Mouse (Mus musculus): ENCODE measurements at regions not wholly inside any gene's neighbourhood (a gene's known extent, or its start where the extent isn't known, plus 50 kb on each side); places are given as distances from the start of the nearest gene placed in this dataset.

DNA sequence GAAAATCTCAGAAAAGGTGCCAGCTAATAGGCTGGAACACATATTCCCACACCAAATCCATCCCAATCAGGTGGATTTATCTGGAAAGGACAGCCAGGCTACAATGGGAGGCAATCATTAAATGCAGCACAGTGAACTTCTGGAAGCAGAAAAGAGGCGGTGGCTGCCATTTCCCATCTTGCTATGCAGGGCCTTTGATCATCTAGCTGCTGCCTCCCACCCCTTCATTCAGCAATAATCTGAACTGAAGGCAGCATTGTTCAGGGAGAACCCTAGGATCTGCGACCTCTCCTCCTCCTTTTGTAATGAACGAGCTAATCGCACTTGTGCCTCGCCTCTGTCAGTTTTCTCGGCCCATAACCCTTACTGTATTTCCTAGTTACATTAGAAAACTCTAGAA is 413.9 kb downstream of the Meis1 start:
- H3K27me3 ChIP-seq (ENCODE audit: control insufficient read depth, insufficient read depth, low read length): no peaks in the 10 kb centered on the region
- H3K27ac ChIP-seq (ENCODE audit: insufficient read depth, low read depth, low read length): no peak overlapping the region
- H3K4me1 ChIP-seq (ENCODE audit: control insufficient read depth, insufficient read depth, insufficient read length, low read length): no peaks in the 10 kb centered on the region
- no peak for TF ChIP-seq CTCF (IDR thresholded peaks at IDR 0.05; ENCODE audit: extremely low read depth, insufficient read length, insufficient replicate concordance, low read depth, low read length)
- TF ChIP-seq POLR2A (IDR thresholded peaks at IDR 0.05; ENCODE audit: low read depth, low read length): no peak
- WGBS: 73% methylated on average over 6 of the region's 6 CpGs
- no peaks in the 10 kb centered on the region for H3K36me3 ChIP-seq (ENCODE audit: control insufficient read depth, insufficient read depth, low read length)
- no peak overlapping the region for H3K4me3 ChIP-seq (ENCODE audit: low read depth, low read length)

DNA sequence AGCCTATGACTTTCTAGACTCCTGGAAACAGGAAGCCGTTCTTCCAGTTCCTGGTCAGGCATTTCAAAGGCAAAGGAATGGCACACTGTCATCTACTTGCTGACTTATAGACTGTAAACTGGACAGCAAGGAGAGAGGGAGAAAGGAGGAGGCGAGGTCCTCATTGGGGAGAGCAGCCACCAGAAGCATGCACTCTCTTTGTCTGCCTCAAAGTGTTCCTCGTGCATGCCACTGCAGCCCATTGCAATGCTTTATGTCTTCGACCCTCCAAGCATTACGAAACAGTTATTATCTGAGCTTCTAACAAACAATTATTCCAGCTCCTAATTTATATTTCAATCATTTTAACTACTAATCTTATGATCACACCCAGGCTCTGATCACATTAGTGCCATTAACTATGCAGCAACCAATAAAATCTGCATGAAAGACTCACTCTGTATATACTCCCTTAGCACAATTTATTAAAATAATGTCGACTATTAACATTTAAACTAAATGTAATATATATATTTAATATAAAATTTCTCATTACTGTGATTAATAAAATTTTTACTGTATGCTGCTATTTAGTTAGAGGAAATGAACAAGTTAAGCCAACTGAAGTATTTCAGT is 417.1 kb downstream of the Meis1 start:
- Histone ChIP-seq H3K4me1 (ENCODE audit: control insufficient read depth, insufficient read depth, insufficient read length, low read length) (no peaks in the 10 kb centered on the region), H3K27ac (ENCODE audit: insufficient read depth, low read depth, low read length) (no peak overlapping the region), H3K27me3 (ENCODE audit: control insufficient read depth, insufficient read depth, low read length) (no peaks in the 10 kb centered on the region), H3K36me3 (ENCODE audit: control insufficient read depth, insufficient read depth, low read length) (no peaks in the 10 kb centered on the region), H3K4me3 (ENCODE audit: low read depth, low read length) (no peak overlapping the region)
- TF ChIP-seq CTCF (IDR thresholded peaks at IDR 0.05; ENCODE audit: extremely low read depth, insufficient read length, insufficient replicate concordance, low read depth, low read length) (no peak), POLR2A (IDR thresholded peaks at IDR 0.05; ENCODE audit: low read depth, low read length) (no peak)
- 77% methylated on average over 6 of the region's 6 CpGs for WGBS

DNA sequence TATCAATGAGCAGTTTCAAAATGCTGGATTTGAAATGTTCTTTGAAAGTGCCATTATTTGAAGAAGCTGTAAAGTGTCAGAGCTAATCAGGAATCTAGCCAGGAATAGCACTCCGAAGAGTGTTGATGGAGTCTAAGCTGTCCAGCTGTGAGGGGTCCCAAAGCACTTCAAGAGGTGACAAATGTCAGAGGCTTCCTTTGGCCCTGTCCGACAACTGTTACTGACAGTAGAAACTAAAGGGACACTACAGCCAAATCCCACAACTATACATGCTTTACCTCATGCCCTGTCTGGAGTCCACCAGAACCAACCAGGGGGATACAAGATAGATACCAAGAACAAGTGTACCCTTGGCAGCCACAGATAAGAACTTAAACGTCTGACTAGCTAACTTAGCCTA is 420.4 kb downstream of the Meis1 start:
- Histone ChIP-seq H3K36me3 (ENCODE audit: control insufficient read depth, insufficient read depth, low read length) (no peaks in the 10 kb centered on the region), H3K27ac (ENCODE audit: insufficient read depth, low read depth, low read length) (no peak overlapping the region)
- WGBS: 76% methylated on average over 3 of the region's 3 CpGs

DNA sequence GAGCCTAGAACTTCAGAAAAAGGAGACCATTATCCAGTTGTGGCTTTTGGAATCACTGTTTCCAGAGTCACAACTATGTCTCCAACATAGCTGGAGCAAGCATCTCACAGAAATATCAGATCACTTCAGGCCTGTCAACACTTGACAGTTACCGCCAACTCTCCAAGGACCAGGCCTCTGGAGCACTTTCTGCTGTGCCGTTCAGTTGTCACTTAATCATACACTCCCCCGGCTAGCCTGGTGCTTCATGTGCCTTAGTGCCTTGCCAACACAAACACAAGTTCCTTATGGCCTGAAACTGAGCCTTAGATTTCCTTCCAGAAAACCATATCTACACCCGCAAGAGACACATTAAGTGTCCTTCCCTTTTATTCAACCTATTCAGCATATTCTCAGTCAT is 421.8 kb downstream of the Meis1 start:
- no peaks in the 10 kb centered on the region for H3K36me3 ChIP-seq (ENCODE audit: control insufficient read depth, insufficient read depth, low read length)
- no peaks in the 10 kb centered on the region for H3K4me1 ChIP-seq (ENCODE audit: control insufficient read depth, insufficient read depth, insufficient read length, low read length)
- WGBS: 83% methylated on average over 4 of the region's 4 CpGs
- H3K27ac ChIP-seq (ENCODE audit: insufficient read depth, low read depth, low read length): no peak overlapping the region
- H3K4me3 ChIP-seq (ENCODE audit: low read depth, low read length): no peak overlapping the region
- H3K27me3 ChIP-seq (ENCODE audit: control insufficient read depth, insufficient read depth, low read length): no peaks in the 10 kb centered on the region
- TF ChIP-seq CTCF (IDR thresholded peaks at IDR 0.05; ENCODE audit: extremely low read depth, insufficient read length, insufficient replicate concordance, low read depth, low read length): no peak
- no peak for TF ChIP-seq POLR2A (IDR thresholded peaks at IDR 0.05; ENCODE audit: low read depth, low read length)

More for the DNA sequence above, 420.4 kb downstream of the Meis1 start:
- Histone ChIP-seq H3K27me3 (ENCODE audit: control insufficient read depth, insufficient read depth, low read length) (no peaks in the 10 kb centered on the region), H3K4me3 (ENCODE audit: low read depth, low read length) (no peak overlapping the region), H3K4me1 (ENCODE audit: control insufficient read depth, insufficient read depth, insufficient read length, low read length) (no peaks in the 10 kb centered on the region)
- TF ChIP-seq POLR2A (IDR thresholded peaks at IDR 0.05; ENCODE audit: low read depth, low read length) (no peak), CTCF (IDR thresholded peaks at IDR 0.05; ENCODE audit: extremely low read depth, insufficient read length, insufficient replicate concordance, low read depth, low read length) (no peak)

DNA sequence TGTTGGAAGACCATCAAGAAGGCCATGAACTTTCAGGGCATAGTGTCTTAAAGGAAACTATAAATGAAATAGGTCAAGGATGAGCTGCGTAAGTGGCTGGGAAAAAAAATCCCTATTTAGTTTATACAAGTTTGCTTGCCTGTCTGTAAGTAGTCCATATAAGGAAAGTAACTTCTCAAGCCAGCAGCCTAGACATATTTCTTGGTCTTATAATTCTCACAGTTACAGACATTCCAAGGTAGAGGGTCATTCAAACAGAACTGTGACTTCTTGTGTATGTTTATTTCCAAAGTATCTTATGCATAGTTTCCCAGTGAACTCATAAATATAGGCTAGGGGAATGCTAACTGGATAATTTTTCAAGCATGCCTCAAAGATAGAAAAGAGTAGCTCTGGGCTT is 428.3 kb downstream of the Meis1 start:
- Histone ChIP-seq H3K4me3 (ENCODE audit: low read depth, low read length) (no peak overlapping the region), H3K36me3 (ENCODE audit: control insufficient read depth, insufficient read depth, low read length) (no peaks in the 10 kb centered on the region), H3K27ac (ENCODE audit: insufficient read depth, low read depth, low read length) (no peak overlapping the region), H3K4me1 (ENCODE audit: control insufficient read depth, insufficient read depth, insufficient read length, low read length) (no peaks in the 10 kb centered on the region), H3K27me3 (ENCODE audit: control insufficient read depth, insufficient read depth, low read length) (no peaks in the 10 kb centered on the region)
- 80% methylated on average over 1 of the region's 1 CpGs for WGBS
- TF ChIP-seq POLR2A (IDR thresholded peaks at IDR 0.05; ENCODE audit: low read depth, low read length) (no peak), CTCF (IDR thresholded peaks at IDR 0.05; ENCODE audit: extremely low read depth, insufficient read length, insufficient replicate concordance, low read depth, low read length) (no peak)

DNA sequence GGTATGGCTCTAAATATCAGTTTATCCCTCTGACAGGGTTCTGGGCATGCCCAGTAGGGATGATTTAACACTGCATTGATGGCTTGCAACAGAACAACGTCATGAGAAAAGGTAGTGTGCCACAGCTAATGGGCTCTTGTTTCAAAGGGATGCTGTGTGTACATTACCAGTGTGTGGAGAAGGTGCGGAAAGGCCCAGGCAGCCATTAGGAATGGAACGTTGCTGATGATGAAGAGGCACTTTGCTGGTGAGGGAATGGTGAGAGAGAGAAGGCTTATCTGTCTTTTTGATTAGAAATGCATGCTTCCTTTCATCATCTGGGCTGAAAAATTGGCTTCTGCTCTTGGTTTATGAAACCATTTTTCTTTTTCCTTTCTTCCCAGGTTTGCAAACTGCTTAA is 432.3 kb downstream of the Meis1 start:
- 71% methylated on average over 3 of the region's 3 CpGs for WGBS
- no peak overlapping the region for H3K27ac ChIP-seq (ENCODE audit: insufficient read depth, low read depth, low read length)
- no peak overlapping the region for H3K4me3 ChIP-seq (ENCODE audit: low read depth, low read length)
- TF ChIP-seq CTCF (IDR thresholded peaks at IDR 0.05; ENCODE audit: extremely low read depth, insufficient read length, insufficient replicate concordance, low read depth, low read length) (no peak), POLR2A (IDR thresholded peaks at IDR 0.05; ENCODE audit: low read depth, low read length) (no peak)
- no peaks in the 10 kb centered on the region for H3K4me1 ChIP-seq (ENCODE audit: control insufficient read depth, insufficient read depth, insufficient read length, low read length)
- no peaks in the 10 kb centered on the region for H3K36me3 ChIP-seq (ENCODE audit: control insufficient read depth, insufficient read depth, low read length)
- H3K27me3 ChIP-seq (ENCODE audit: control insufficient read depth, insufficient read depth, low read length): no peaks in the 10 kb centered on the region

DNA sequence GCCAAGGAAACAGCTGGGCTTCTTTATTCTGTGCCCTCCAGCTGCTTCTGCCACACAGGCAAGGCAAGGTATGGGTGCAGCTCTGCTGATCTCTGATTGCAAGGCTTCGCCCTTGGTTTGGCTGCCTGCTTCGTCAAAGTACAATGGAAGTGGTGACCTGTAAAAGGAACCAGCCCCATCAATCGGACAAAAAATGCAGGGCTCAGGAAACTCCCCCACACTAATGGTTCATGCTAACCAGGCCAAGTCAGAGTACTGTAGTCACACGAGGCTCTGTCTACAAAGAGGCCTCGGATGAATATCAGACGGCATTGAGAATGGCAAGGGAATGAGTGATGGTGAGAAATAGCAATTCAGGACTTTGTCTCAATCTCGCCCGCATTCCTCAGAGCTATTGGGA is 433.8 kb downstream of the Meis1 start:
- TF ChIP-seq CTCF (IDR thresholded peaks at IDR 0.05; ENCODE audit: extremely low read depth, insufficient read length, insufficient replicate concordance, low read depth, low read length): no peak
- no peak for TF ChIP-seq POLR2A (IDR thresholded peaks at IDR 0.05; ENCODE audit: low read depth, low read length)
- Histone ChIP-seq H3K36me3 (ENCODE audit: control insufficient read depth, insufficient read depth, low read length) (no peaks in the 10 kb centered on the region), H3K4me3 (ENCODE audit: low read depth, low read length) (no peak overlapping the region), H3K27me3 (ENCODE audit: control insufficient read depth, insufficient read depth, low read length) (no peaks in the 10 kb centered on the region), H3K4me1 (ENCODE audit: control insufficient read depth, insufficient read depth, insufficient read length, low read length) (no peaks in the 10 kb centered on the region), H3K27ac (ENCODE audit: insufficient read depth, low read depth, low read length) (no peak overlapping the region)
- WGBS: 81% methylated on average over 8 of the region's 8 CpGs
